Mouse (Mus musculus): ENCODE results near the gene Ube2m.

DNA sequence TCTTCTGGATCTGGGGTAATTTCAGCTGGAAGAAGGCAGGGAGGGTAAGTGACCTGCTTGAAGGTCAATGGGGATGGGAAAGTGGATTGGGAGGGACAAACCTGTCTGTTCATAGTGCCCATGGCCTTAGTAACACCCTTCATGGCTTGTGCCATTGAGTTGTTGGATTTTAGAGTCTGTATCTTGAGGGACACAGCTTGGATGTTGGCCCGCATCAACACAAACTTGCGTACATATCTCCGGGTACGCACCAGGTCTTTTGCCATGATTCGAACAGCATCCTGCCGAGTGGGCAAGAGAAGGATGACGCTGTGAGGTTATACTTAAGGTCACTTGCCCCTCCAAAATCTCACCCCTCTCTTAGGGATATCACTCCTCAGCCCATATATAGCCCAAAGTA lies 5.5 kb downstream of the Ube2m start:
- TF ChIP-seq CTCF (IDR thresholded peaks at IDR 0.05; ENCODE audit: insufficient read depth, low read length): no peak
- TF ChIP-seq POLR2A (IDR thresholded peaks at IDR 0.05; ENCODE audit: borderline replicate concordance, extremely low read depth, low read depth, low read length): no peak
